Mouse (Mus musculus) frontal cortex, postnatal 36 days (tissue): ENCODE measurements around the gene Vmn1r14.
"Not testable (repeated sequence)": the region's sequence is repeated elsewhere in the genome, so short reads cannot be mapped to it uniquely, and the experiment has no call there.

ENCODE experiments used
- DNase-seq, 2 experiments: peaks; one replicate each; pipeline ENCODE4 v3.0.0; 2022; ENCODE audit warnings: low spot score in 2 of 2

Gene Vmn1r14

GRCm38 (mm10) chr6:57231386-57231785 lies at the start of gene Vmn1r14:
Vmn1r14 (plus strand) TSS chr6:57231686.
- DNase-seq = no peak

GRCm38 (mm10) chr6:57190016-57190415 lies 41.5 kb upstream of the Vmn1r14 start:
- DNase-seq = not testable (repeated sequence)

GRCm38 (mm10) chr6:57202990-57203389 lies 28.5 kb upstream of the Vmn1r14 start, which contains the start of gene Vmn1r13:
Vmn1r13 (plus strand) TSS chr6:57203290.
- DNase-seq = not testable (repeated sequence)

GRCm38 (mm10) chr6:57257652-57258051 lies 26.2 kb downstream of the Vmn1r14 start, which contains the start of gene Vmn1r15:
Vmn1r15 (plus strand) TSS chr6:57257952.
- no peak for DNase-seq

- no peak for DNase-seq
Measured at GRCm38 (mm10) chr6:57260990-57261389, 29.5 kb downstream of the Vmn1r14 start.

- no peak for DNase-seq
Measured at GRCm38 (mm10) chr6:57271881-57272280, 40.4 kb downstream of the Vmn1r14 start.

- DNase-seq = no peak
Measured at GRCm38 (mm10) chr6:57272517-57272916, 41.0 kb downstream of the Vmn1r14 start.

- no peak for DNase-seq
Measured at GRCm38 (mm10) chr6:57278952-57279351, 47.5 kb downstream of the Vmn1r14 start.
